In the genomic region with DNA sequence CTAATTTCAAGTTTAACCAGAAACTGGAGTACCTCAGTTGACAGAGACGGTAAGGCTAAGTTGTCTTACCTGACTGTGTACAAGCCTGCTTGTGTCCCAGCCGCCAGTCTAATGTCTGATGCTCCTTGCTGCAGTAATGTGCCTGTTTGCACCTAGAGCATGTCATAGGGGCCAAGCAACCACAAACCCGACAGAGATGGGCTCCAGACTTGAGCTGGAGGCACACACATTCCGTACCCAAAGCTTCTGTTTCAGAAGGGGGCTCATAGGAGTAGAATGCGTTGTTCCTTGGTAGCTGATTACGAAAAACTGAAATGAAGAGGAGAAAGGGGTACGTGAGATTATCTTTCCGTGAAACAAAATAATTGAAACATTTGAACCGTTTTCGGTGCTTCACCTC, we compare ENCODE assay signal across 7 mouse cellular contexts. TPM values are rescaled to one million over a fixed set of nuclear protein-coding genes. Genes with fewer than 3 reads are reported as not detected.
DNase-seq lines count a peak whose midpoint lies in the region; ATAC-seq lines count a peak whose summit lies in the region.

No protein-coding gene starts in this region.

- no peak overlapping the region for H3K27ac ChIP-seq in embryonic facial prominence, embryonic 12.5 days
- no peak overlapping the region for H3K27ac ChIP-seq in intestine, embryonic 16.5 days (ENCODE audit: low read length)
- no peak overlapping the region for H3K27ac ChIP-seq in neural tube, embryonic 13.5 days (replicated peaks)

- H3K9ac ChIP-seq in embryonic facial prominence, embryonic 12.5 days: peak overlapping the region; percentile 78
- H3K9ac ChIP-seq in intestine, embryonic 16.5 days (ENCODE audit: low read depth, low read length): peak overlapping the region; percentile 87
- peak overlapping the region; percentile 87 for H3K9ac ChIP-seq in neural tube, embryonic 13.5 days

- H3K4me2 ChIP-seq in embryonic facial prominence, embryonic 12.5 days (replicated peaks): peak overlapping the region; percentile 69
- H3K4me2 ChIP-seq in intestine, embryonic 16.5 days (ENCODE audit: low read depth, low read length): peak overlapping the region; percentile 75
- peak overlapping the region; percentile 64 for H3K4me2 ChIP-seq in neural tube, embryonic 13.5 days

- ATAC-seq in megakaryocyte, adult 5-6 weeks (ENCODE audit: poor library complexity, severe bottlenecking): no peak
- no peak for ATAC-seq in embryonic facial prominence, embryonic 12.5 days (ENCODE audit: insufficient number of reproducible peaks, insufficient read depth, low FRiP score, low TSS enrichment)
- ATAC-seq in intestine, embryonic 16.5 days: no peak
- no peak for ATAC-seq in neural tube, embryonic 13.5 days (ENCODE audit: low read depth)

- 13% methylated on average over 10 of the region's 10 CpGs for WGBS in embryonic facial prominence, embryonic 12.5 days
- WGBS in intestine, embryonic 16.5 days: 8% methylated on average over 10 of the region's 10 CpGs
- WGBS in neural tube, embryonic 13.5 days: 18% methylated on average over 10 of the region's 10 CpGs

- no peaks in the 10 kb centered on the region for H3K9me3 ChIP-seq in megakaryocyte, embryonic 14.5 days
- H3K9me3 ChIP-seq in embryonic facial prominence, embryonic 12.5 days: no peaks in the 10 kb centered on the region
- H3K9me3 ChIP-seq in intestine, embryonic 16.5 days (ENCODE audit: control insufficient read depth, low read length): no peaks in the 10 kb centered on the region
- H3K9me3 ChIP-seq in neural tube, embryonic 13.5 days: no peaks in the 10 kb centered on the region

- peak overlapping the region; percentile 97 for H3K4me3 ChIP-seq in megakaryocyte, embryonic 14.5 days (replicated peaks)
- H3K4me3 ChIP-seq in embryonic facial prominence, embryonic 12.5 days: peak overlapping the region; percentile 78
- peak overlapping the region; percentile 92 for H3K4me3 ChIP-seq in intestine, embryonic 16.5 days (ENCODE audit: low read length)
- peak overlapping the region; percentile 83 for H3K4me3 ChIP-seq in neural tube, embryonic 13.5 days

- H3K4me1 ChIP-seq in megakaryocyte, embryonic 14.5 days: peaks cover 41% of the 10 kb centered on the region
- H3K4me1 ChIP-seq in embryonic facial prominence, embryonic 12.5 days: peaks cover 15% of the 10 kb centered on the region
- H3K4me1 ChIP-seq in intestine, embryonic 16.5 days (ENCODE audit: control insufficient read depth, insufficient read depth, low read length): peaks cover 9% of the 10 kb centered on the region
- H3K4me1 ChIP-seq in neural tube, embryonic 13.5 days (replicated peaks): peaks cover 21% of the 10 kb centered on the region

- DNase-seq in right cerebral cortex, postnatal 36 days (ENCODE audit: low spot score in 2 of 2): no peak
- DNase-seq in gastrocnemius, postnatal 36 days: no peak

- H3K27me3 ChIP-seq in megakaryocyte, embryonic 14.5 days (replicated peaks): no peaks in the 10 kb centered on the region
- no peaks in the 10 kb centered on the region for H3K27me3 ChIP-seq in embryonic facial prominence, embryonic 12.5 days
- no peaks in the 10 kb centered on the region for H3K27me3 ChIP-seq in intestine, embryonic 16.5 days (replicated peaks; ENCODE audit: control insufficient read depth, insufficient read depth, low read length)
- no peaks in the 10 kb centered on the region for H3K27me3 ChIP-seq in neural tube, embryonic 13.5 days

- H3K36me3 ChIP-seq in megakaryocyte, embryonic 14.5 days (replicated peaks; ENCODE audit: low read length): peaks cover 44% of the 10 kb centered on the region
- H3K36me3 ChIP-seq in embryonic facial prominence, embryonic 12.5 days: peaks cover 20% of the 10 kb centered on the region
- peaks cover 9% of the 10 kb centered on the region; the same call in 1 of the 2 replicates for H3K36me3 ChIP-seq in intestine, embryonic 16.5 days (ENCODE audit: control insufficient read depth, insufficient read depth, low read length)
- peaks cover 36% of the 10 kb centered on the region for H3K36me3 ChIP-seq in neural tube, embryonic 13.5 days

- intact Hi-C loops in gastrocnemius, postnatal 36 days (cut with DNase I): no loop called here

RNA-seq across cellular contexts. Expression of a gene that starts 0.8 kb away (rescaled TPM):
- polyA plus RNA-seq in megakaryocyte, embryonic 14.5 days (2012; ENCODE audit: insufficient read depth, low replicate concordance): 33.3 and 52.6 TPM in 2 replicates
- 33.8 and 35.0 TPM in 2 replicates for total RNA-seq in megakaryocyte, adult 5-6 weeks (2015)
- total RNA-seq in megakaryocyte, adult 5-6 weeks (2017): 30.7 and 48.8 TPM in 2 replicates
- polyA plus RNA-seq in embryonic facial prominence, embryonic 12.5 days (2016; fragmentation: Nextera tagmentation; extraction: Ambion mirVana): 47.1 and 52.7 TPM in 2 replicates
- polyA plus RNA-seq in intestine, embryonic 16.5 days (2015; fragmentation: Nextera tagmentation; extraction: Ambion mirVana): 48.1 and 48.9 TPM in 2 replicates
- polyA plus RNA-seq in neural tube, embryonic 13.5 days (2015; fragmentation: Nextera tagmentation; extraction: Ambion mirVana): 71.6 and 77.9 TPM in 2 replicates
- total RNA-seq in gastrocnemius, postnatal 36 days (2021): 10 to 100 TPM; 13.9 to 20.1 TPM

RNA-seq across cellular contexts. Expression of a gene that starts 26.6 kb away (rescaled TPM):
- polyA plus RNA-seq in megakaryocyte, embryonic 14.5 days (2012; ENCODE audit: insufficient read depth, low replicate concordance): 0.92 and 1.4 TPM in 2 replicates
- 65.2 and 68.3 TPM in 2 replicates for total RNA-seq in megakaryocyte, adult 5-6 weeks (2015)
- total RNA-seq in megakaryocyte, adult 5-6 weeks (2017): 42.1 and 50.2 TPM in 2 replicates
- polyA plus RNA-seq in embryonic facial prominence, embryonic 12.5 days (2016; fragmentation: Nextera tagmentation; extraction: Ambion mirVana): 50.9 and 53.9 TPM in 2 replicates
- polyA plus RNA-seq in intestine, embryonic 16.5 days (2015; fragmentation: Nextera tagmentation; extraction: Ambion mirVana): 32.9 and 33.6 TPM in 2 replicates
- 51.4 and 63.3 TPM in 2 replicates for polyA plus RNA-seq in neural tube, embryonic 13.5 days (2015; fragmentation: Nextera tagmentation; extraction: Ambion mirVana)
- total RNA-seq in gastrocnemius, postnatal 36 days (2021): 1 to 10 TPM; 5.9 to 8.2 TPM

RNA-seq across cellular contexts. Expression of a gene that starts 26.8 kb away (rescaled TPM):
- 9.4 and 35.6 TPM in 2 replicates for polyA plus RNA-seq in megakaryocyte, embryonic 14.5 days (2012; ENCODE audit: insufficient read depth, low replicate concordance)
- total RNA-seq in megakaryocyte, adult 5-6 weeks (2015): 147 and 148 TPM in 2 replicates
- 126 and 144 TPM in 2 replicates for total RNA-seq in megakaryocyte, adult 5-6 weeks (2017)
- 244 and 252 TPM in 2 replicates for polyA plus RNA-seq in embryonic facial prominence, embryonic 12.5 days (2016; fragmentation: Nextera tagmentation; extraction: Ambion mirVana)
- polyA plus RNA-seq in intestine, embryonic 16.5 days (2015; fragmentation: Nextera tagmentation; extraction: Ambion mirVana): 238 and 252 TPM in 2 replicates
- 274 and 289 TPM in 2 replicates for polyA plus RNA-seq in neural tube, embryonic 13.5 days (2015; fragmentation: Nextera tagmentation; extraction: Ambion mirVana)
- 100 to 1,000 TPM in 1 of 2 experiments, 10 to 100 TPM in 1; 85.0 to 103 TPM for total RNA-seq in gastrocnemius, postnatal 36 days (2021)

RNA-seq across cellular contexts. Expression of a gene that starts 37.9 kb away (rescaled TPM):
- polyA plus RNA-seq in megakaryocyte, embryonic 14.5 days (2012; ENCODE audit: insufficient read depth, low replicate concordance): 0.18 TPM in 1 of 2 replicates, not detected in the other
- 2.2 and 7.0 TPM in 2 replicates for total RNA-seq in megakaryocyte, adult 5-6 weeks (2015)
- 3.5 and 4.5 TPM in 2 replicates for total RNA-seq in megakaryocyte, adult 5-6 weeks (2017)
- polyA plus RNA-seq in embryonic facial prominence, embryonic 12.5 days (2016; fragmentation: Nextera tagmentation; extraction: Ambion mirVana): 1.7 and 2.1 TPM in 2 replicates
- 1.5 and 2.2 TPM in 2 replicates for polyA plus RNA-seq in intestine, embryonic 16.5 days (2015; fragmentation: Nextera tagmentation; extraction: Ambion mirVana)
- 2.6 and 2.8 TPM in 2 replicates for polyA plus RNA-seq in neural tube, embryonic 13.5 days (2015; fragmentation: Nextera tagmentation; extraction: Ambion mirVana)
- 1 to 10 TPM; 3.4 to 4.3 TPM for total RNA-seq in gastrocnemius, postnatal 36 days (2021)

Comparison
In these comparisons a context has a peak if more than half of its experiments do, and no peak if none do; other contexts are left out.
1. RNA of a gene that starts 26.6 kb away (polyA plus RNA-seq): 51.4 to 63.3 TPM in neural tube, embryonic 13.5 days, 50.9 to 53.9 TPM in embryonic facial prominence, embryonic 12.5 days and 32.9 to 33.6 TPM in intestine, embryonic 16.5 days; 0.92 to 1.4 TPM in megakaryocyte, embryonic 14.5 days; every median in the first group is over 10 times any median in the second.
2. Peak in every context shown above with its lines, with median percentiles within 50 percentile points of each other: H3K4me3 ChIP-seq, H3K4me2 ChIP-seq and H3K9ac ChIP-seq.